Mouse (Mus musculus) lung, adult 18-20 months (tissue): ENCODE measurements around the gene Klb.
"Not testable (repeated sequence)": the region's sequence is repeated elsewhere in the genome, so short reads cannot be mapped to it uniquely, and the experiment has no call there.

ENCODE experiments used
- DNase-seq, 2 experiments: peaks; one replicate each; pipeline ENCODE4 v3.0.0; 2022; ENCODE audit warnings: mixed read lengths in 2 of 2

The Klb gene

GRCm38 (mm10) chr5:65348168-65348567 lies at the start of gene Klb:
Klb (plus strand) TSS chr5:65348314.
- no peak for DNase-seq

GRCm38 (mm10) chr5:65299623-65300022 lies 48.5 kb upstream of the Klb start:
- not testable (repeated sequence) for DNase-seq

- no peak for DNase-seq
Observed at GRCm38 (mm10) chr5:65300121-65300520, 48.0 kb upstream of the Klb start.

DNA sequence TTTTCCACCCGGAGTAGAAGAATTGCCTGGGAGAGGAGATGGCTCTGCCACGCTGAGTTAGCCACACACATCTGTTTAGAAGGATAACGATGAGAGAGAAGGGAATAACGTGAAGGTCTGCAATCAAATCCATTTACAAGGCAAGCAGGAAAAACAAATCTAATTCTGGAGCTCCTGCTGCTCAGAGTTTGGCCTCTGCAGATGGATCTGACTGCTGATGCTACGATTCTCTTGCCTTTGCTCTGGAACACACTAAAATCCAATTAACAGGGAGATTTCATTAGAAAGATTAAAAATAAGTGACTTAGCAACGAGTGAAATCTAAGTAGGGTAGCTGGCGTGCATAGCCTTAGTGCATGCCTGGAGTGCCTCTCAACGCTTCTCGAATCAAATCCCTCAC lies 42.6 kb upstream of the Klb start:
- DNase-seq: no peak

DNA sequence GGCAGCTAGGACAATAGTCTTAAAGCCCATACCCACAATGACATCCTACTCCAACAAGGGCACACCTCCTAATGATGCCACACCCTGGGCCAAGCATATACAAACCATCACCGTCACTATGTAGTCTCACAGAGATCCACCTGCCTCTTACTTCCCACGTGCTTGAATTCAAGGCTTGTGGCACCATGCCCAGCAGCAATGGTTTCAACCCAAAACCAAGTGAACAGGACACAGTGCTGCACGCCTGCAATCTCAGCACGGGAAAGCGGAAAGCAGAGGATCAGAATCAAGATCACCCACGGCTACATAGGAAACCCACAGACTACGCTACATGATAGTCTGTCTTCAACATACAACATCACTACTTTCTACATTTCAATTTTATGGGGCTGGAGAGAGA lies 39.9 kb upstream of the Klb start:
- DNase-seq: no peak

DNA sequence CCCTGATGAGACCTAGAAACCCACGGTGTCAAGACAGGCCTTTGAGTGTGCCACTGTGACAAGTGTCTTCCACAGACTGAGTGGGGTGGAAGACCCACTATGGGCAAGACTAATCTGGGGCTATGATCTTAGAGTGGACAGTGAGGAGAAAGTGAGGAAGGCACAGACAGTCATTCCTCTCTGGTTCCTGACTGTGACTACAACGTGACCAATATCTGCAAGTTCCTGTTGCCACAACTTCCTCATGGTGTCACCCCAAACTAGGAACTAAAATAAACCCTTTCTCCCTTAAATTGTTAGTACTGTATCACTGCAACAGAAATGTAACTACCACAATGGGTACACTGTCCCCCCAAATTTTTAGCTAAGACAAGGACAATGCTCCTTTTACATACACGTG lies 39.2 kb upstream of the Klb start:
- DNase-seq: no peak

DNA sequence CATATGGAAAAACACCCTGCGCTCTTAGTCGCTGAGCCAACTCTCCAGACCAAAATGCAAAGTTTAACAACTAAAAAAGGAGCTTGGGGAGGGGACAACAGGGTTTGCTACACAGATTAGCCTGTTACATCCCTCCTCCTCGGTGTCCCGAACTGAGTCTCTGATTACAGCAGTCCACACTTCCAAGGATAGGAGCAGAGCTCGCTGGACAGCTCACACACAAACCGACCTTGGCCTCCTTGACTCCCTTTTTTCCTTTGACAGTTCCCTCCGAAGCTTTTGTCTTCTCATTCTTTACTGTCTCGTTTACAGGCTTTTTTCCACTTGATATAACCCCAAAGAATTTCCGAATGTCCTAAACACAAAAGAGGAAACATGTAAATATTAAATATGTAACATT lies 28.9 kb upstream of the Klb start:
- DNase-seq: no peak

GRCm38 (mm10) chr5:65322165-65322564 lies 25.9 kb upstream of the Klb start:
- DNase-seq: peak; percentile 24 to 37

GRCm38 (mm10) chr5:65324271-65324670 lies 23.8 kb upstream of the Klb start:
- DNase-seq: no peak

DNA sequence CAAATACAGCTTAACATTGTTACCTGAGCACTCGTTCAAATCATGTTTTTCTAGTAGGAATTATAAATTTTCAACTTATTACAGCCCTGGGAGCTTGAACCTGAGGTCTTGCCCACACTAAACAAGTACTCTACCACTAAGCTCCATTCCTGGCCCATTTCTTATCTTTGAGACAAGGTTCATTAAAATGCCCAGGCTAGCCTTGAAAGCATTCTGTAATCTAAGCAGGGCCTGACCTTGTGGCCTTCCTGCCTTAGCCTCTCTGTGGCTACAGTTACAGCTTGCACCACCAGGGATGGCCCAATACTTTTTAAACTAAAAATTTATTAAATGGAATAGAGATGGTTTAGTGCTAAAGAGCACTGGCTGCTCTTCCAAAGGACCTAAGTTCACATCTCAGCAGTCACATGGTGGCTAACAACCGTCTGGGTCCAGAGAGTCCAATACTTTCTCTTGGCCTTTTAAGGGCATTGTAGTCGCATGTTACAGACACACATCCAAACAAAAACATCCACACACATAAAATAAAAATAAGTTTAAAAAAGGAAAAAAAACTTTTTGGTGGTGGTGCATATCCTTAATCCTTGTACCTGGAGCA lies 23.3 kb upstream of the Klb start:
- DNase-seq: no peak

- no peak for DNase-seq
Observed at GRCm38 (mm10) chr5:65326212-65326611, 21.9 kb upstream of the Klb start.

DNA sequence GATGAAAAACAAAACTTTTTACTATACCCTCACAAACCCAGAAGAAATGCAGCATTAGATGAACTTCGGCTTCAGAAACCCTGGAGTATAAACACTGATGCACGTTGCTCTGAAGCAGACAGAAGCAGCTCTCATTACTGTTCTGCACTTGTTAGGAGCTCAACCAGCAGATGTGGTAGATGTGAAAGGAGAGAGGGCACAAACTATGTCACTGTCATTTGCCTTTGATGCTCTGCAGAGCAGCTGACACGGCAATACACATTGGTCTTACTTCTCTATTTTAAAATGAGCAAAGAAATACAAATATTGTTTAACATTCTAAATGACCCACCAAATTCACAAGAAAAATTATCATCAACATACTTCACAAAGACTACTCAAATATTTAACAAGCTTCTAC lies 18.1 kb upstream of the Klb start:
- DNase-seq: no peak

DNA sequence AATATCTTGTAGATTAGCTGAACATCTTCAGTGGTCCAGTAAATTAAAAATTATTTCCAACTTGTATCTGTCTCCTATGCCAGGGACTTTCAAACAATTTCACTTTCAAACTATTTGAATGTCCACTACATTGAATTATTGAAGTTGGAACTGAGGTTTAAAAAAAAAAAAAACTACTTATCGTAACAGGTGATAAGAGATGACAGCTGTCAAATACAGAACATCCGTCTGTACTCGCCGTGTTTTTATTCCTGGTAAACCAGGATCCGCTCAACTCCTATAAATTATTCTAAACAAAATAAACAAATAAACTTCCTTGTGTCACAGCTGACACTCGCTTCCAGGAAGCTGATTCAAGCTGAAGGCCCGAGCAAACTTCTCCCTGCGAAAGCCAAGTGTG lies 13.3 kb upstream of the Klb start:
- no peak for DNase-seq

DNA sequence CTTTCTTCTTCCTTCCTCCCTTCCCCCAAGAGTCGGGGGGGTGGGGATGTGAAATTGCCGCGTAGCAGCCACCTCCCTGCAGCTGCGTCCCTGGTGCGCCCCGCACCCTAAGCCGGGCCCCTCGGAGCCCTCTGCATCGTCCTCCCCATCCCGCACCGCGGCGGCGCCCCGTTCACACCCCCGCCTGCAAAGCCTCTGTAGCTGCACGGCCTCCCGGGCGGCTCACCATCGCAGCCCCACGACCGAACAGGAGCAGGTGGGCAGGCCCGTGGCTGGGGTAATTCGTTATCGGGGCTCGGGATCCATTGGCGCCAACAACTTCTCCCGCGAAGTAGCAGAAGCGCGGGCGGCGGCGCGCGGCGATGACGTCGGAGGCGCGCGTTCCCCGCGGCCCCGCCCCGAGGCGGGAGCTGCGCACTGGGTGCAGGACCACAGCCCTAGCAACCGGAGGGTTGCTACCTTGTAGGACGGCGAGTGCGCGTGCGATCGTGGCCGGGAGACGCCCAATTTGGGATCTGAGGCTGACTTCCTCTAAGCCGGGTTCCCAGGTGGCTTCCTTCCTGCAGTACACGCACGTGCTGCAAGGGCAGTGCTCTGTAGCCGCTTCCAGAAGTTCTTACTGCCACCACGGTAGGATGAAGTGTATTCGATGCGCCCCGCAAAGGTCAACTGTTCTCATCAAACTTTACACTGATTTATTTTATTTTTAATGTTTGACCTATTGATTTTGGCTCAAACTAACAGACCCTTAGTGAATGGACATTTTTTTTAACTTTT lies 12.6 kb upstream of the Klb start, which contains the start of gene Rfc1:
Rfc1 (minus strand) TSS at position 373 of the 777 bp plus-strand sequence.
- DNase-seq: peak; percentile 84 to 90

- DNase-seq: no peak
Observed at GRCm38 (mm10) chr5:65336075-65336355, 12.1 kb upstream of the Klb start.

GRCm38 (mm10) chr5:65338394-65338793 lies 9.7 kb upstream of the Klb start:
- DNase-seq: no peak

- no peak for DNase-seq
Observed at GRCm38 (mm10) chr5:65340167-65340566, 7.9 kb upstream of the Klb start.

GRCm38 (mm10) chr5:65350508-65350907 lies 2.4 kb downstream of the Klb start:
- DNase-seq: no peak

- peak; percentile 18 to 35 for DNase-seq
Observed at GRCm38 (mm10) chr5:65354097-65354496, 6.0 kb downstream of the Klb start.

DNA sequence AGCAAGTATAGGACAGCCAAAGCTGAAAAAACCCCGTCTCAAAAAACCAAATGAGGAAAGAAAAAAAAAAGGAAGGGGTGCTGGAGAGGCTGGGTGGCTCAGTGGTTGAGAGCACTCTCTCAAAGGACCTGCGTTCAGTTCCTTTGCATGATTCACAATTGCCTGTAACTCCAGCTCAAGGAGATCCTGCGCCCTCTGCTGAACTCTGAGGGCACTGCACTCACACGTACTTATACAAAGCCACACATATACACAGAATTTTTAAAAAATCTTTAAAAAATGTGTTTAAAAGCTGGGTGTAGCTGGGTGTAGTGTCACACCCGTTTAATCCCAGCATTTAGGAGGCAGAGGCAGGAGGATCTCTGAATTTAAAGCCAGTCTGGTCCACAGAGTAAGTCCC lies 6.9 kb downstream of the Klb start:
- no peak for DNase-seq

- DNase-seq: peak; percentile 81 to 87
Observed at GRCm38 (mm10) chr5:65356851-65357250, 8.7 kb downstream of the Klb start.

DNA sequence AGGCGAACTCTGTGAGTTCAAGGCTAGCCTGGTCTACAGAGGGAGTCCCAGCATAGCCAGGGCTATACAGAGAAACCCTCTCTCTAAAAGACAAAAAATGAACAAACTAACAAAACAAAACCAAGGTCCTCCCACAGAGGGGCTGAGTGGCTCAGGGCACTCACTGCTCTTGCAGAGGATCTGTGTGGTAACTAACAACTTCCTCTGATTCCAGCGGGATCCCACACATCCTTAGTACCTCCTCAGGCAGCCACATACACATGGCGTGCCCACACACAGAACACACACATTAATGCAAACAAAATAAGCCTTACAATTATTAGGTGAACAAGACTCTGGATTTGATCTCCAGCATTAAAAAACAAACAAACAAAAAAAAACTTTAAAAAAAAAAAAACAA lies 9.7 kb downstream of the Klb start:
- no peak for DNase-seq

DNA sequence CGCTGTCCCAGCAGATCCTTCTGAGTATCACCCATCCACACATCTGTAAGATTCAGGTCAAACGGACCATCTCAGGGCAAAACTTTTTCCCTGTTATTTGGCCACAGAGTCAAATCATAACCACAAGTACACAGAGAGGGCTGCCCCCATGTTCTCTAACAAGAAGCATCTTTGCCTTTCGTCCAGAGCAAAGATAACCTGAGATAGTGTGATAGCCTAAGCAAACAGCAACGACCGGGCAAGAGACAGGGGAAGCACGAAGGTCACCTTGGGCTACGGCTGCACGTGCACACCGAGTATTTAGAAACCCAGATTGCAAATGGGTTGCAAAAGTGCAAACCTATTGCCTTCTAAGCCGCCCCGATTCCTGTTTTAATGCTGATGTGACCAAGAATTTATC lies 19.7 kb downstream of the Klb start:
- DNase-seq: no peak

- no peak for DNase-seq
Observed at GRCm38 (mm10) chr5:65371551-65371950, 23.4 kb downstream of the Klb start.

DNA sequence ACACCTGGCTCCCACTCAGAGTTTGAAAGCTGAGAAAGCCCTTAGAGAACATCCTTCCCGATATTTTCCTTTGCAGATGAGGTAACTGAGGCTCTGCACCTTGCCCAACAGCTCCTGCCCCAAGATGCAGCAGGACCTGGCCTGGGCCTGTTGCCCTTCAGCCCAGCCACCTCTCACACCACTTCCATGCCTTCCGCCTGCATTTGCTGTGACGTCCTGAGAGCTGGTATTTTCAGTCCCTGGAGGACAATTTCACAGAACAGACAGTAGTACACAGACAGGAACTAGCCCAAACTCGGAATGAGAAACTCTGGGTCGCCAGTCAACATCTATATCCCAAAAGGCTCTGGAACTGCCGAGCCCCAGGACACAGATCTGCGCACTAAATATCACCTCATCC lies 26.6 kb downstream of the Klb start:
- no peak for DNase-seq
